Comparison of ENCODE assay signal across 9 mouse cellular contexts in genomic region chr6:72401875-72402274, GRCm38 (mm10). TPM values are rescaled to one million over a fixed set of nuclear protein-coding genes. Genes with fewer than 3 reads are reported as not detected.
DNase-seq lines count a peak whose midpoint lies in the region; ATAC-seq and TF ChIP-seq lines count a peak whose summit lies in the region.
"Had no signal": no experiment of that assay in that cellular context is flagged by ENCODE, and none has a peak within 500 bp of the region (broad histone marks: within the 10 kb centered on the region; RNA-seq: fewer than 3 reads in every experiment).

No protein-coding gene starts in this region.

- H3K9me3 ChIP-seq in kidney, embryonic 14.5 days (ENCODE audit: control insufficient read depth, low read length): no peaks in the 10 kb centered on the region
- H3K9me3 ChIP-seq in limb, embryonic 10.5 days (replicated peaks): no peaks in the 10 kb centered on the region
- H3K9me3 ChIP-seq: embryonic facial prominence, embryonic 13.5 days had no signal

- ATAC-seq in kidney, embryonic 14.5 days (ENCODE audit: low FRiP score, low TSS enrichment): no peak; the same call in 1 of the 2 replicates
- ATAC-seq in neutrophil, adult 5-6 weeks (ENCODE audit: extremely low read depth, insufficient number of reproducible peaks, low FRiP score, poor library complexity, severe bottlenecking): peak; percentile 92

- peaks cover 5% of the 10 kb centered on the region for H3K4me1 ChIP-seq in kidney, adult 2 months (ENCODE audit: control insufficient read depth, insufficient read depth, low read length)
- no peaks in the 10 kb centered on the region for H3K4me1 ChIP-seq in kidney, embryonic 14.5 days (ENCODE audit: control insufficient read depth, insufficient read depth, low read length)
- H3K4me1 ChIP-seq in embryonic fibroblast, embryonic 13.5 days (ENCODE audit: control insufficient read depth, insufficient read depth, low read length): no peaks in the 10 kb centered on the region
- H3K4me1 ChIP-seq in limb, embryonic 10.5 days: no peaks in the 10 kb centered on the region
- H3K4me1 ChIP-seq: embryonic facial prominence, embryonic 13.5 days had no signal

- TF ChIP-seq POLR2A in kidney, adult 2 months (IDR thresholded peaks at IDR 0.05; ENCODE audit: low read depth, low read length): no peak
- no peak for TF ChIP-seq POLR2A in embryonic fibroblast, embryonic 13.5 days (IDR thresholded peaks at IDR 0.05; ENCODE audit: low read depth, low read length)

- 18% methylated on average over 7 of the region's 7 CpGs for WGBS in kidney, adult 2 months
- 16% methylated on average over 7 of the region's 7 CpGs for WGBS in kidney, embryonic 14.5 days
- WGBS in limb, embryonic 10.5 days: 18% methylated on average over 7 of the region's 7 CpGs

- H3K36me3 ChIP-seq in kidney, adult 2 months (ENCODE audit: control insufficient read depth, insufficient read depth, low read length): no peaks in the 10 kb centered on the region
- no peaks in the 10 kb centered on the region for H3K36me3 ChIP-seq in kidney, embryonic 14.5 days (ENCODE audit: control insufficient read depth, insufficient read depth, low read length)
- H3K36me3 ChIP-seq in limb, embryonic 10.5 days: no peaks in the 10 kb centered on the region
- H3K36me3 ChIP-seq: embryonic facial prominence, embryonic 13.5 days had no signal

- H3K27ac ChIP-seq in kidney, adult 2 months (ENCODE audit: insufficient read depth, low read depth, low read length): no peak overlapping the region
- H3K27ac ChIP-seq in kidney, embryonic 14.5 days (ENCODE audit: low read depth, low read length): no peak overlapping the region
- no peak overlapping the region for H3K27ac ChIP-seq in embryonic fibroblast, embryonic 13.5 days (ENCODE audit: insufficient read depth, low read length)
- no peak overlapping the region for H3K27ac ChIP-seq in limb, embryonic 10.5 days
- H3K27ac ChIP-seq: embryonic facial prominence, embryonic 13.5 days had no signal

- H3K4me3 ChIP-seq in kidney, adult 2 months (ENCODE audit: insufficient read depth, low read depth, low read length): no peak overlapping the region
- no peak overlapping the region for H3K4me3 ChIP-seq in kidney, embryonic 14.5 days (ENCODE audit: low read length)
- no peak overlapping the region for H3K4me3 ChIP-seq in embryonic fibroblast, embryonic 13.5 days (ENCODE audit: insufficient read depth, low read length)
- H3K4me3 ChIP-seq in limb, embryonic 10.5 days: no peak overlapping the region
- H3K4me3 ChIP-seq: embryonic facial prominence, embryonic 13.5 days had no signal

- H3K27me3 ChIP-seq in kidney, adult 2 months (replicated peaks; ENCODE audit: control insufficient read depth, insufficient read depth, low read length): no peaks in the 10 kb centered on the region
- no peaks in the 10 kb centered on the region for H3K27me3 ChIP-seq in kidney, embryonic 14.5 days (ENCODE audit: control insufficient read depth, insufficient read depth, low read length)
- no peaks in the 10 kb centered on the region for H3K27me3 ChIP-seq in limb, embryonic 10.5 days (ENCODE audit: low read depth, poor library complexity, severe bottlenecking)
- H3K27me3 ChIP-seq: embryonic facial prominence, embryonic 13.5 days had no signal

- no peak overlapping the region for H3K4me2 ChIP-seq in kidney, embryonic 14.5 days (replicated peaks; ENCODE audit: low read depth, low read length)
- H3K4me2 ChIP-seq: embryonic facial prominence, embryonic 13.5 days had no signal

- DNase-seq in kidney, adult 2 months: peak; percentile 89
- DNase-seq in adrenal gland, postnatal 25 days: peak; percentile 67
- peak; percentile 88 for DNase-seq in induced T-regulatory cell, adult 2 months (ENCODE audit: low read depth)
- DNase-seq in limb, embryonic 10.5 days (ENCODE audit: low spot score): peak; percentile 78
- peak; percentile 43 for DNase-seq in testis, postnatal 14 days (ENCODE audit: low spot score)

- no peak overlapping the region for H3K9ac ChIP-seq in kidney, embryonic 14.5 days (ENCODE audit: low read depth, low read length)
- H3K9ac ChIP-seq: embryonic facial prominence, embryonic 13.5 days had no signal

- peak; percentile 92 for TF ChIP-seq CTCF in kidney, adult 2 months (conservative IDR thresholded peaks at IDR 0.05; ENCODE audit: insufficient read depth, insufficient read length, low read depth, low read length)
- peak; percentile 61; the same call in 1 of the 2 replicates for TF ChIP-seq CTCF in embryonic fibroblast, embryonic 13.5 days (IDR thresholded peaks at IDR 0.05; ENCODE audit: borderline replicate concordance, insufficient read depth, low read length)

RNA-seq across cellular contexts. Expression of gene Vamp8, which starts 11.4 kb away (rescaled TPM):
- polyA plus RNA-seq in kidney, adult 2 months (2012; rRNA removed): 368 and 453 TPM in 2 replicates
- polyA plus RNA-seq in kidney, embryonic 14.5 days (2014; fragmentation: Nextera tagmentation; extraction: Ambion mirVana): 114 and 143 TPM in 2 replicates
- total RNA-seq in adrenal gland, postnatal 25 days (2021): 117 and 154 TPM in 2 replicates
- polyA plus RNA-seq in embryonic fibroblast, embryonic 13.5 days (2011; ENCODE audit: insufficient read length, low read depth, missing spikeins): 89.7 and 108 TPM in 2 replicates
- 67.5 and 81.7 TPM in 2 replicates for polyA plus RNA-seq in limb, embryonic 10.5 days (2016; fragmentation: Nextera tagmentation; extraction: Ambion mirVana)
- total RNA-seq in neutrophil, adult 5-6 weeks (2017): 230 and 268 TPM in 2 replicates

RNA-seq across cellular contexts. Expression of gene Ggcx, which starts 12.2 kb away (rescaled TPM):
- polyA plus RNA-seq in kidney, adult 2 months (2012; rRNA removed): 17.9 and 21.9 TPM in 2 replicates
- 10.3 and 24.7 TPM in 2 replicates for polyA plus RNA-seq in kidney, embryonic 14.5 days (2014; fragmentation: Nextera tagmentation; extraction: Ambion mirVana)
- 52.5 and 56.9 TPM in 2 replicates for total RNA-seq in adrenal gland, postnatal 25 days (2021)
- polyA plus RNA-seq in embryonic fibroblast, embryonic 13.5 days (2011; ENCODE audit: insufficient read length, low read depth, missing spikeins): 60.6 and 67.0 TPM in 2 replicates
- polyA plus RNA-seq in limb, embryonic 10.5 days (2016; fragmentation: Nextera tagmentation; extraction: Ambion mirVana): 20.2 and 25.9 TPM in 2 replicates
- total RNA-seq in neutrophil, adult 5-6 weeks (2017): 10.5 and 10.9 TPM in 2 replicates

RNA-seq across cellular contexts. Expression of gene Vamp5, which starts 21.6 kb away (rescaled TPM):
- polyA plus RNA-seq in kidney, adult 2 months (2012; rRNA removed): 48.7 and 60.1 TPM in 2 replicates
- polyA plus RNA-seq in kidney, embryonic 14.5 days (2014; fragmentation: Nextera tagmentation; extraction: Ambion mirVana): 32.1 and 38.4 TPM in 2 replicates
- total RNA-seq in adrenal gland, postnatal 25 days (2021): 35.2 and 51.8 TPM in 2 replicates
- polyA plus RNA-seq in embryonic fibroblast, embryonic 13.5 days (2011; ENCODE audit: insufficient read length, low read depth, missing spikeins): 20.1 and 23.5 TPM in 2 replicates
- polyA plus RNA-seq in limb, embryonic 10.5 days (2016; fragmentation: Nextera tagmentation; extraction: Ambion mirVana): 19.1 and 19.7 TPM in 2 replicates
- 15.8 and 16.2 TPM in 2 replicates for total RNA-seq in neutrophil, adult 5-6 weeks (2017)

RNA-seq across cellular contexts. Expression of gene Rnf181, which starts 35.1 kb away (rescaled TPM):
- 176 and 192 TPM in 2 replicates for polyA plus RNA-seq in kidney, adult 2 months (2012; rRNA removed)
- polyA plus RNA-seq in kidney, embryonic 14.5 days (2014; fragmentation: Nextera tagmentation; extraction: Ambion mirVana): 103 and 106 TPM in 2 replicates
- 368 and 473 TPM in 2 replicates for total RNA-seq in adrenal gland, postnatal 25 days (2021)
- 80.0 and 99.9 TPM in 2 replicates for polyA plus RNA-seq in embryonic fibroblast, embryonic 13.5 days (2011; ENCODE audit: insufficient read length, low read depth, missing spikeins)
- 109 TPM in 2 replicates for polyA plus RNA-seq in limb, embryonic 10.5 days (2016; fragmentation: Nextera tagmentation; extraction: Ambion mirVana)
- total RNA-seq in neutrophil, adult 5-6 weeks (2017): 79.3 and 102 TPM in 2 replicates

RNA-seq across cellular contexts. Expression of gene Mat2a, which starts 37.5 kb away (rescaled TPM):
- polyA plus RNA-seq in kidney, adult 2 months (2012; rRNA removed): 150 and 168 TPM in 2 replicates
- polyA plus RNA-seq in kidney, embryonic 14.5 days (2014; fragmentation: Nextera tagmentation; extraction: Ambion mirVana): 322 and 463 TPM in 2 replicates
- 199 and 214 TPM in 2 replicates for total RNA-seq in adrenal gland, postnatal 25 days (2021)
- 215 and 258 TPM in 2 replicates for polyA plus RNA-seq in embryonic fibroblast, embryonic 13.5 days (2011; ENCODE audit: insufficient read length, low read depth, missing spikeins)
- polyA plus RNA-seq in limb, embryonic 10.5 days (2016; fragmentation: Nextera tagmentation; extraction: Ambion mirVana): 481 and 493 TPM in 2 replicates
- total RNA-seq in neutrophil, adult 5-6 weeks (2017): 159 and 167 TPM in 2 replicates
